Mouse (Mus musculus) c-Kit-positive CD71-positive TER-119-positive erythroid progenitor cells, embryonic 14.5 days (primary cell): ENCODE data around the gene Egfr.

Experiments used
- DNase-seq: peaks from one replicate; pipeline ENCODE4 v3.0.0-alpha.2; 2013; ENCODE audit warnings: low spot score

Egfr gene

GRCm38 (mm10) chr11:16752007-16752348 is at the start of gene Egfr:
TSS of gene Egfr (plus strand) at chr11:16752203.
- no peak for DNase-seq

- DNase-seq, result no peak
Observed at GRCm38 (mm10) chr11:16703221-16703620, 48.8 kb upstream of the Egfr start.

GRCm38 (mm10) chr11:16735083-16735644 is 16.8 kb upstream of the Egfr start:
- DNase-seq, result no peak

- no peak for DNase-seq
Observed at GRCm38 (mm10) chr11:16737323-16737722, 14.7 kb upstream of the Egfr start.

- DNase-seq, result no peak
Observed at GRCm38 (mm10) chr11:16738691-16739090, 13.3 kb upstream of the Egfr start.

GRCm38 (mm10) chr11:16739155-16739554 is 12.8 kb upstream of the Egfr start:
- DNase-seq, result no peak

- no peak for DNase-seq
Observed at GRCm38 (mm10) chr11:16740691-16741611, 11.1 kb upstream of the Egfr start.

GRCm38 (mm10) chr11:16742251-16742650 is 9.8 kb upstream of the Egfr start:
- no peak for DNase-seq

GRCm38 (mm10) chr11:16742821-16743220 is 9.2 kb upstream of the Egfr start:
- no peak for DNase-seq

GRCm38 (mm10) chr11:16751457-16751982 is 483 bp upstream of the Egfr start:
- DNase-seq, result no peak

- no peak for DNase-seq
Observed at GRCm38 (mm10) chr11:16752349-16753153, 548 bp downstream of the Egfr start.

GRCm38 (mm10) chr11:16753154-16754040 is 1.4 kb downstream of the Egfr start:
- DNase-seq, result no peak

- DNase-seq, result no peak
Observed at GRCm38 (mm10) chr11:16759930-16760329, 7.9 kb downstream of the Egfr start.

GRCm38 (mm10) chr11:16761184-16761583 is 9.2 kb downstream of the Egfr start:
- DNase-seq, result no peak

- no peak for DNase-seq
Observed at GRCm38 (mm10) chr11:16766038-16766815, 14.2 kb downstream of the Egfr start.

GRCm38 (mm10) chr11:16767984-16768383 is 16.0 kb downstream of the Egfr start:
- DNase-seq, result no peak

GRCm38 (mm10) chr11:16769276-16769675 is 17.3 kb downstream of the Egfr start:
- no peak for DNase-seq

GRCm38 (mm10) chr11:16769709-16770303 is 17.8 kb downstream of the Egfr start:
- no peak for DNase-seq

- no peak for DNase-seq
Observed at GRCm38 (mm10) chr11:16770966-16771365, 19.0 kb downstream of the Egfr start.

- no peak for DNase-seq
Observed at GRCm38 (mm10) chr11:16772717-16773116, 20.7 kb downstream of the Egfr start.
